Mouse (Mus musculus) left cerebral cortex, adult 6 months (tissue): ENCODE data around the gene Cpm. TPM values are rescaled to one million over a fixed set of nuclear protein-coding genes. Genes with fewer than 3 reads are reported as not detected.

Experiments
- long read RNA-seq, 2 experiments: library from polyadenylated mRNA; unstranded; transcript quantifications; one replicate each; pipeline ENCODE4 v2.0.0; 2019 to 2020
- polyA plus RNA-seq: library from polyadenylated mRNA; unstranded; fragments of <200 nt; fragmentation: Nextera tagmentation; gene quantifications from 2 replicates; pipeline ENCODE4 v1.2.3, GENCODE M21; 2021

Gene Cpm
- polyA plus RNA-seq = 7.1 and 9.4 TPM in 2 replicates
- long read RNA-seq, experiment 1, transcript Cpm-204 (3 exons, 2,006 nt) = major isoform, 5 of 69 reads
- long read RNA-seq, experiment 1, partial matches to known transcripts = 11 of 69 reads
- long read RNA-seq, experiment 1, other reads (novel, unspliced or antisense) = 53 of 69 reads
- long read RNA-seq, experiment 2, partial matches to known transcripts = 4 of 10 reads
- long read RNA-seq, experiment 2, other reads (novel, unspliced or antisense) = 6 of 10 reads

GRCm38 (mm10) chr10:117629169-117629971 lies at the start of gene Cpm:
Cpm (plus strand) TSS chr10:117629500.

DNA sequence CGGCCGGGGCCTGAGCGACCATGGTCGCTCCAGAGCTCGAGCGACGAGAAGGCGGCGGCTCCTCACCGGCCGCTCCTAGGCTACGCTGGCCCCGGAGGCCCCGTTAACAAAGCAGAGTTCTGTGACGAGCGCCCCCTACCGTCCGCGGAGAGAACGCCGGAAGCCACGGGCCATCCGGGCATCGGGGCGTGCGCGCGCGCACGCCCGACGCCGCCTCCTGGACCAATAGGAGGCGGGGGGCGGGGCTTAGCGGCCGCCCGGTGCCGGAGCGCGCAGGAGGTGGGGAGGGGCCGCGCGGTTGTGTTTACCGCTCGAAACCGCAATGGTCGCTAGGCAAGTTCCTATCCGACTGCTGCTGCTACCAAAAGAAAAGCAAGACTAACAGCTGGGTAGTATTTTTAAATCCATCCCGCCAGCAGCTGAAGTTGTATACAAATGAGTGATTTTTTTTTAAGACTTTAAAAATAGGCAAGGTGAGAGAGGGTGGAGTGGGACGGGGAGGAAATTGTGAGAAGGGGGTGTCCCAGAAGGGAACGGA lies 81.4 kb downstream of the Cpm start, which contains the start of gene Mdm2:
Gene Mdm2, minus strand, starts transcription at position 155 of the 538 bp plus-strand sequence.

Other genes starting within 250 kb of the Cpm start
- 18.2 and 24.0 TPM in 2 replicates for gene Cpsf6, start 249.5 kb upstream of the Cpm start, polyA plus RNA-seq
- gene Mdm2, start 81.3 kb downstream of the Cpm start, polyA plus RNA-seq = 22.8 and 24.9 TPM in 2 replicates
- 2.1 and 7.3 TPM in 2 replicates for gene Slc35e3, start 116.9 kb downstream of the Cpm start, polyA plus RNA-seq
- gene Nup107, start 163.2 kb downstream of the Cpm start, polyA plus RNA-seq = 7.4 and 8.9 TPM in 2 replicates
- gene Rap1b, start 216.5 kb downstream of the Cpm start, polyA plus RNA-seq = 19.0 and 53.8 TPM in 2 replicates